Mouse (Mus musculus): ENCODE measurements around the gene Sec1.
"Not testable (repeated sequence)": the region's sequence is repeated elsewhere in the genome, so short reads cannot be mapped to it uniquely, and the experiment has no call there.

The Sec1 gene

GRCm38 (mm10) chr7:45677627-45678295 is 16.4 kb downstream of the Sec1 start:
- no peak for DNase-seq

GRCm38 (mm10) chr7:45668921-45669320 is 25.3 kb downstream of the Sec1 start:
- DNase-seq: no peak

GRCm38 (mm10) chr7:45667761-45668160 is 26.4 kb downstream of the Sec1 start:
- DNase-seq: no peak

GRCm38 (mm10) chr7:45666161-45666560 is 28.0 kb downstream of the Sec1 start, which contains the start of gene Fut2:
TSS of gene Fut2 (minus strand) at chr7:45666394.
- DNase-seq: no peak

GRCm38 (mm10) chr7:45665303-45666138 is 28.7 kb downstream of the Sec1 start:
- no peak for DNase-seq

GRCm38 (mm10) chr7:45661702-45662101 is 32.5 kb downstream of the Sec1 start:
- DNase-seq: not testable (repeated sequence)

GRCm38 (mm10) chr7:45660746-45661478 is 33.3 kb downstream of the Sec1 start:
- no peak for DNase-seq

- peak; percentile 35 for DNase-seq
These were observed 39.7 kb downstream of the Sec1 start for GRCm38 (mm10) chr7:45654424-45655047.

- not testable (repeated sequence) for DNase-seq
These were observed 43.7 kb downstream of the Sec1 start for GRCm38 (mm10) chr7:45650484-45650883.

GRCm38 (mm10) chr7:45649351-45649750 is 44.9 kb downstream of the Sec1 start:
- no peak for DNase-seq

- no peak for DNase-seq
These were observed 47.5 kb downstream of the Sec1 start for GRCm38 (mm10) chr7:45646671-45647070.

GRCm38 (mm10) chr7:45645591-45645971 is 48.6 kb downstream of the Sec1 start:
- DNase-seq: no peak

GRCm38 (mm10) chr7:45644872-45645590 is 49.2 kb downstream of the Sec1 start:
- DNase-seq: no peak

- peak; percentile 18 for DNase-seq
These were observed 50.0 kb downstream of the Sec1 start for GRCm38 (mm10) chr7:45644183-45644582.

- DNase-seq: peak; percentile 89
These were observed 50.6 kb downstream of the Sec1 start for GRCm38 (mm10) chr7:45643441-45644178.

- DNase-seq: no peak
These were observed 51.5 kb downstream of the Sec1 start for GRCm38 (mm10) chr7:45642503-45643255.

GRCm38 (mm10) chr7:45642083-45642482 is 52.1 kb downstream of the Sec1 start:
- DNase-seq: no peak

- peak; percentile 24 for DNase-seq
These were observed 52.7 kb downstream of the Sec1 start for GRCm38 (mm10) chr7:45641391-45642040.

- no peak for DNase-seq
These were observed 53.8 kb downstream of the Sec1 start for GRCm38 (mm10) chr7:45640191-45640957.
